Mouse (Mus musculus) Patski (cell line): Measurements from ENCODE around the gene Kirrel3. TPM values are rescaled to one million over a fixed set of nuclear protein-coding genes. Genes with fewer than 3 reads are reported as not detected.

Source experiments
- ATAC-seq: fragments of 100-300 bp; one replicate; pipeline ENCODE4 v1.8.0; 2021
- CTCF ChIA-PET: fragments of 350-600 bp; sonication (Branson Sonifier 250); formaldehyde crosslinking; loops from one replicate; lab custom pipeline; 2022; ENCODE audit warnings: inconsistent platforms; lab: Charles Lee
- POLR2A ChIA-PET: fragments of 350-600 bp; sonication (Branson Sonifier 250); formaldehyde crosslinking; loops from one replicate; lab custom pipeline; 2022; ENCODE audit warnings: antibody characterized with exemption, inconsistent platforms; lab: Charles Lee
- DNase-seq: peaks from one replicate; pipeline ENCODE4 v3.0.0-alpha.2; 2011; ENCODE audit warnings: low read depth, low spot score
- H3K27me3 ChIP-seq: fragments of 371-371 bp; one replicate; pipeline ENCODE4 v1.5.1; 2021
- CTCF ChIP-seq: fragments of 100-300 bp; IDR thresholded peaks from one replicate; pipeline ENCODE4 v1.5.1; 2021
- in situ Hi-C: fragments of 300-500 bp; cut with MboI; formaldehyde crosslinking; loops from 3 replicates; pipeline ENCODE4 v1.11.1; 2018; ENCODE audit warnings: low pct_unique_long_range_greater_than_20kb, mixed read lengths
- polyA plus RNA-seq: library from polyadenylated mRNA; unstranded; gene quantifications from one replicate; pipeline ENCODE4 v1.2.3, GENCODE M21; 2021

Gene Kirrel3
- polyA plus RNA-seq, 1 experiment from 2014 or later, result 3.1 TPM

- DNase-seq (no peak), ATAC-seq (peak; percentile 31)
- in situ Hi-C loops, result no loop called here
- ChIA-PET POLR2A (no interaction called here), CTCF (interaction anchor here (2.0 kb wide), 1 partner anchor 26 kb away, joined by 8 read pairs; no protein-coding TSS in a partner anchor)
- TF ChIP-seq CTCF, result no peak
- H3K27me3 ChIP-seq, result no peaks in the 10 kb centered on the region
Measured at GRCm38 (mm10) chr9:34921941-34922340, 436.2 kb downstream of the Kirrel3 start.

- DNase-seq (no peak), ATAC-seq (no peak)
- no peaks in the 10 kb centered on the region for H3K27me3 ChIP-seq
- CTCF ChIA-PET, result interaction anchor here (2.0 kb wide), 1 partner anchor 25 kb away, joined by 8 read pairs; no protein-coding TSS in a partner anchor
- POLR2A ChIA-PET, result no interaction called here
- in situ Hi-C loops, result no loop called here
- TF ChIP-seq CTCF, result no peak
Measured at GRCm38 (mm10) chr9:34922716-34923115, 437.0 kb downstream of the Kirrel3 start.

- no peak for TF ChIP-seq CTCF
- in situ Hi-C loops, result no loop called here
- ChIA-PET CTCF (interaction anchor here (1.3 to 2.0 kb wide), 2 partner anchors 24 to 29 kb away, joined by 5 to 8 read pairs; no protein-coding TSS in a partner anchor), POLR2A (no interaction called here)
- no peak for DNase-seq
- ATAC-seq, result no peak
- no peaks in the 10 kb centered on the region for H3K27me3 ChIP-seq
Measured at GRCm38 (mm10) chr9:34923134-34923931, 437.6 kb downstream of the Kirrel3 start.

- CTCF ChIA-PET, result no interaction called here
- DNase-seq (no peak), ATAC-seq (no peak)
- POLR2A ChIA-PET, result no interaction called here
- in situ Hi-C loops, result no loop called here
- TF ChIP-seq CTCF, result no peak
- H3K27me3 ChIP-seq, result no peaks in the 10 kb centered on the region
Measured at GRCm38 (mm10) chr9:34925616-34926015, 439.9 kb downstream of the Kirrel3 start.

- ATAC-seq (no peak), DNase-seq (no peak)
- in situ Hi-C loops, result no loop called here
- CTCF ChIA-PET, result interaction anchor here (0.9 kb wide), 1 partner anchor 12 kb away, joined by 3 read pairs; no protein-coding TSS in a partner anchor
- no peaks in the 10 kb centered on the region for H3K27me3 ChIP-seq
- POLR2A ChIA-PET, result no interaction called here
- TF ChIP-seq CTCF, result no peak
Measured at GRCm38 (mm10) chr9:34930371-34930770, 444.7 kb downstream of the Kirrel3 start.

- H3K27me3 ChIP-seq, result no peaks in the 10 kb centered on the region
- no peak for TF ChIP-seq CTCF
- DNase-seq (no peak), ATAC-seq (no peak)
- CTCF ChIA-PET, result interaction anchor here (1.4 to 1.9 kb wide), 2 partner anchors 9 to 16 kb away, joined by 3 to 4 read pairs; no protein-coding TSS in a partner anchor
- in situ Hi-C loops, result no loop called here
- POLR2A ChIA-PET, result interaction anchor here (0.6 kb wide), 3 partner anchors 316 to 821 kb away, joined by 3 read pairs; no protein-coding TSS in a partner anchor
Measured at GRCm38 (mm10) chr9:34938140-34938539, 452.4 kb downstream of the Kirrel3 start.

- ChIA-PET CTCF (no interaction called here), POLR2A (no interaction called here)
- ATAC-seq (no peak), DNase-seq (no peak)
- in situ Hi-C loops, result no loop called here
- H3K27me3 ChIP-seq, result no peaks in the 10 kb centered on the region
- no peak for TF ChIP-seq CTCF
Measured at GRCm38 (mm10) chr9:34939621-34940020, 453.9 kb downstream of the Kirrel3 start.

GRCm38 (mm10) chr9:34942122-34942831 is 456.6 kb downstream of the Kirrel3 start:
- in situ Hi-C loops, result no loop called here
- no peak for DNase-seq
- no peak for TF ChIP-seq CTCF
- H3K27me3 ChIP-seq, result no peaks in the 10 kb centered on the region
- ChIA-PET CTCF (interaction anchor here (1.3 to 1.5 kb wide), 2 partner anchors 13 to 15 kb away, joined by 3 to 4 read pairs; no protein-coding TSS in a partner anchor), POLR2A (no interaction called here)
- ATAC-seq, result no peak

- H3K27me3 ChIP-seq, result no peaks in the 10 kb centered on the region
- ATAC-seq (no peak), DNase-seq (no peak)
- TF ChIP-seq CTCF, result no peak
- CTCF ChIA-PET, result interaction anchor here (1.5 kb wide), 1 partner anchor 12 kb away, joined by 3 read pairs; no protein-coding TSS in a partner anchor
- in situ Hi-C loops, result no loop called here
- POLR2A ChIA-PET, result no interaction called here
Measured at GRCm38 (mm10) chr9:34942996-34943395, 457.3 kb downstream of the Kirrel3 start.

- no peak for TF ChIP-seq CTCF
- no peak for ATAC-seq
- CTCF ChIA-PET, result no interaction called here
- in situ Hi-C loops, result no loop called here
- DNase-seq, result no peak
- POLR2A ChIA-PET, result interaction anchor here (0.6 kb wide), 1 partner anchor 257 kb away, joined by 7 read pairs; no protein-coding TSS in a partner anchor
- no peaks in the 10 kb centered on the region for H3K27me3 ChIP-seq
Measured at GRCm38 (mm10) chr9:34945301-34945700, 459.6 kb downstream of the Kirrel3 start.
